Mouse (Mus musculus): ENCODE measurements at regions not wholly inside any gene's neighbourhood (a gene's known extent, or its start where the extent isn't known, plus 50 kb on each side); places are given as distances from the start of the nearest gene placed in this dataset.
"Not testable (repeated sequence)": the region's sequence is repeated elsewhere in the genome, so short reads cannot be mapped to it uniquely, and the experiment has no call there.

- Histone ChIP-seq H3K36me3 (ENCODE audit: insufficient read depth, low read length) (no peaks in the 10 kb centered on the region), H3K4me1 (ENCODE audit: insufficient read depth, low read length) (no peaks in the 10 kb centered on the region), H3K4me2 (ENCODE audit: low read depth, low read length, poor library complexity, severe bottlenecking) (no peak overlapping the region), H3K4me3 (ENCODE audit: low read depth, low read length) (no peak overlapping the region), H3K27ac (ENCODE audit: low read depth, low read length) (no peak overlapping the region), H3K9ac (replicated peaks; ENCODE audit: low read length, poor library complexity, severe bottlenecking) (no peak overlapping the region), H3K27me3 (ENCODE audit: insufficient read depth, low read length) (no peaks in the 10 kb centered on the region), H3K9me3 (ENCODE audit: low read length) (no peaks in the 10 kb centered on the region)
- ATAC-seq (ENCODE audit: low FRiP score) (no peak), DNase-seq (ENCODE audit: low spot score) (no peak)
- WGBS: 51% methylated on average over 2 of the region's 2 CpGs
- TF ChIP-seq CTCF (IDR thresholded peaks at IDR 0.05): no peak
These were observed 114.2 kb downstream of the Nectin1 start for GRCm38 (mm10) chr9:43857988-43858387.

- 37% methylated on average over 6 of the region's 6 CpGs for whole genome bisulfite sequencing
- Histone ChIP-seq H3K36me3 (ENCODE audit: insufficient read depth, low read length) (no peaks in the 10 kb centered on the region), H3K27ac (ENCODE audit: low read depth, low read length) (no peak overlapping the region), H3K9me3 (ENCODE audit: low read length) (no peaks in the 10 kb centered on the region), H3K4me3 (ENCODE audit: low read depth, low read length) (no peak overlapping the region), H3K4me1 (ENCODE audit: insufficient read depth, low read length) (peaks cover 4% of the 10 kb centered on the region; the same call in 1 of the 2 replicates), H3K27me3 (ENCODE audit: insufficient read depth, low read length) (no peaks in the 10 kb centered on the region), H3K9ac (replicated peaks; ENCODE audit: low read length, poor library complexity, severe bottlenecking) (no peak overlapping the region), H3K4me2 (ENCODE audit: low read depth, low read length, poor library complexity, severe bottlenecking) (no peak overlapping the region)
- TF ChIP-seq CTCF (IDR thresholded peaks at IDR 0.05): no peak
- DNase-seq (ENCODE audit: low spot score) (no peak), ATAC-seq (ENCODE audit: low FRiP score) (no peak)
These were observed 115.0 kb downstream of the Nectin1 start for GRCm38 (mm10) chr9:43858761-43859160.

GRCm38 (mm10) chr9:43860264-43860663 lies 116.5 kb downstream of the Nectin1 start:
- Histone ChIP-seq H3K27ac (ENCODE audit: low read depth, low read length) (no peak overlapping the region), H3K4me3 (ENCODE audit: low read depth, low read length) (no peak overlapping the region), H3K4me2 (ENCODE audit: low read depth, low read length, poor library complexity, severe bottlenecking) (no peak overlapping the region), H3K9ac (replicated peaks; ENCODE audit: low read length, poor library complexity, severe bottlenecking) (no peak overlapping the region), H3K36me3 (ENCODE audit: insufficient read depth, low read length) (no peaks in the 10 kb centered on the region), H3K27me3 (ENCODE audit: insufficient read depth, low read length) (no peaks in the 10 kb centered on the region), H3K4me1 (ENCODE audit: insufficient read depth, low read length) (peaks cover 12% of the 10 kb centered on the region; the same call in 1 of the 2 replicates), H3K9me3 (ENCODE audit: low read length) (no peaks in the 10 kb centered on the region)
- no peak for TF ChIP-seq CTCF (IDR thresholded peaks at IDR 0.05)
- no peak for ATAC-seq (ENCODE audit: low FRiP score)
- 100% methylated on average over 2 of the region's 2 CpGs for WGBS
- no peak for DNase-seq (ENCODE audit: low spot score)

GRCm38 (mm10) chr9:43861375-43861774 lies 117.6 kb downstream of the Nectin1 start:
- no peaks in the 10 kb centered on the region for H3K36me3 ChIP-seq (ENCODE audit: insufficient read depth, low read length)
- no peaks in the 10 kb centered on the region for H3K27me3 ChIP-seq (ENCODE audit: insufficient read depth, low read length)
- H3K4me3 ChIP-seq (ENCODE audit: low read depth, low read length): no peak overlapping the region
- H3K9ac ChIP-seq (replicated peaks; ENCODE audit: low read length, poor library complexity, severe bottlenecking): no peak overlapping the region
- peaks cover 12% of the 10 kb centered on the region; the same call in 1 of the 2 replicates for H3K4me1 ChIP-seq (ENCODE audit: insufficient read depth, low read length)
- no peak for TF ChIP-seq CTCF (IDR thresholded peaks at IDR 0.05)
- H3K4me2 ChIP-seq (ENCODE audit: low read depth, low read length, poor library complexity, severe bottlenecking): no peak overlapping the region
- no peak for DNase-seq (ENCODE audit: low spot score)
- no peak for ATAC-seq (ENCODE audit: low FRiP score)
- WGBS: 39% methylated on average over 10 of the region's 10 CpGs
- H3K9me3 ChIP-seq (ENCODE audit: low read length): no peaks in the 10 kb centered on the region
- no peak overlapping the region for H3K27ac ChIP-seq (ENCODE audit: low read depth, low read length)

- not testable (repeated sequence) for H3K36me3 ChIP-seq (ENCODE audit: insufficient read depth, low read length); ATAC-seq (ENCODE audit: low FRiP score); DNase-seq (ENCODE audit: low spot score); H3K9ac ChIP-seq (replicated peaks; ENCODE audit: low read length, poor library complexity, severe bottlenecking); H3K4me3 ChIP-seq (ENCODE audit: low read depth, low read length); H3K9me3 ChIP-seq (ENCODE audit: low read length); H3K27me3 ChIP-seq (ENCODE audit: insufficient read depth, low read length); H3K4me2 ChIP-seq (ENCODE audit: low read depth, low read length, poor library complexity, severe bottlenecking); H3K27ac ChIP-seq (ENCODE audit: low read depth, low read length)
- 24% methylated on average over 11 of the region's 11 CpGs for WGBS
- peaks cover 12% of the 10 kb centered on the region; the same call in 1 of the 2 replicates for H3K4me1 ChIP-seq (ENCODE audit: insufficient read depth, low read length)
These were observed 118.2 kb downstream of the Nectin1 start for GRCm38 (mm10) chr9:43862034-43862433.

GRCm38 (mm10) chr9:43863609-43864397 lies 120.0 kb downstream of the Nectin1 start:
- no peaks in the 10 kb centered on the region for H3K9me3 ChIP-seq (ENCODE audit: low read length)
- H3K4me2 ChIP-seq (ENCODE audit: low read depth, low read length, poor library complexity, severe bottlenecking): peak overlapping the region; percentile 26; the same call in 1 of the 2 replicates
- H3K27ac ChIP-seq (ENCODE audit: low read depth, low read length): no peak overlapping the region
- DNase-seq (ENCODE audit: low spot score) (peak; percentile 35), ATAC-seq (ENCODE audit: low FRiP score) (peak; percentile 41; the same call in 1 of the 2 replicates)
- no peak overlapping the region for H3K4me3 ChIP-seq (ENCODE audit: low read depth, low read length)
- H3K27me3 ChIP-seq (ENCODE audit: insufficient read depth, low read length): no peaks in the 10 kb centered on the region
- TF ChIP-seq CTCF (IDR thresholded peaks at IDR 0.05): no peak
- 0 out of 2 replicates have a peak overlapping the region, but pooled peaks have one; percentile 36 for H3K9ac ChIP-seq (replicated peaks; ENCODE audit: low read length, poor library complexity, severe bottlenecking)
- peaks cover 12% of the 10 kb centered on the region; the same call in 1 of the 2 replicates for H3K4me1 ChIP-seq (ENCODE audit: insufficient read depth, low read length)
- WGBS: 6% methylated on average over 30 of the region's 30 CpGs
- H3K36me3 ChIP-seq (ENCODE audit: insufficient read depth, low read length): no peaks in the 10 kb centered on the region

Data from midbrain, postnatal 0 days (tissue).